Mouse (Mus musculus): ENCODE results near the gene Fam167b.

Gene Fam167b

GRCm38 (mm10) chr4:129608426-129609025 is 30.2 kb upstream of the Fam167b start:
- peak; percentile 80 for DNase-seq (ENCODE audit: low read depth, low spot score)

DNA sequence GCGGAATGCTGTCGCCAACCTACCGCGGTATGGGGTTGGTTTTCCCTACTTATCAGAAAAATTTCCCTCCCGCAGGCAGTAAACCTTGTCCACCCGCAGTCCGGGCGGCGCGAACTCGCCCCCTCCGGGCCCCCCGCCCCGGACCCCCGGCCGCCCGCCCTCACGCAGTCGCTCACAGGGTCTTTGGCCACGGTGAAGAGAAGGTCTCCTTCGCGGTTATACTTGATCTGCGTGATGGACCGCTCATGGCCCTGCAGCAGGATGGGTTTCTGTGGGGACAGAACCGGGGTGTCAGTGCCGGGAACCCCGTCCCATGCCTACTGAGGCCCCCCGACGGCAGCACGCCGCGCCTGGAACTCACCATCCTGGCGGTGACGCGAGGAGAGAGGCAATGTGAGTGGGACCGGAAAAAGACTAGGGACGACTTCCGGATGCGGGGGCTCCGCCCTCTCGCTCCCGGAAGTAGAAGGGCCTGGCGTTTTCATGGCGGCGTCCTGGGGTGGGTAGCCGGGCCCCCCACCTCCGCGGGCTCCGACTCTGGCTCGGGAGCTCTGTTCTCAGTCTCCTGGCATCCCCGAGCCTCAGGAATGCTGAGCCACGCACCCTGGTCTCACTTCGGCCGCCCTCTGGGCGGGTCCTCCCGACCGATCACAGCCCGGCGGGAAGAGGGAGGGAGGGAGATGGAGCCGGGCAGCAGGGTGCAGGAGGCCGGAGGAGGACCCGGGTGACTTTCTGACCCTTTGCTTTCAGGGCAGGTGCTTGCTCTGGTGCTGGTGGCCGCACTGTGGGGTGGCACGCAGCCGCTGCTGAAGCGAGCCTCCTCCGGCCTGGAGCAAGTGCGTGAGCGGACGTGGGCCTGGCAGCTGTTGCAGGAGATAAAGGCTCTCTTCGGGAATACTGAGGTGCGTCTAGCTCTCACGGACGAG is 22.1 kb upstream of the Fam167b start, which contains the start of the genes Eif3i and Tmem234:
TSS of gene Eif3i (minus strand) at position 416 of the 926 bp plus-strand sequence.
TSS of gene Tmem234 (plus strand) at position 436 of the 926 bp plus-strand sequence.
- DNase-seq (ENCODE audit: low read depth, low spot score): peak; percentile 64

GRCm38 (mm10) chr4:129588865-129589264 is 10.5 kb upstream of the Fam167b start:
- no peak for DNase-seq (ENCODE audit: low read depth, low spot score)

GRCm38 (mm10) chr4:129586943-129587342 is 8.6 kb upstream of the Fam167b start:
- no peak for DNase-seq (ENCODE audit: low read depth, low spot score)

DNA sequence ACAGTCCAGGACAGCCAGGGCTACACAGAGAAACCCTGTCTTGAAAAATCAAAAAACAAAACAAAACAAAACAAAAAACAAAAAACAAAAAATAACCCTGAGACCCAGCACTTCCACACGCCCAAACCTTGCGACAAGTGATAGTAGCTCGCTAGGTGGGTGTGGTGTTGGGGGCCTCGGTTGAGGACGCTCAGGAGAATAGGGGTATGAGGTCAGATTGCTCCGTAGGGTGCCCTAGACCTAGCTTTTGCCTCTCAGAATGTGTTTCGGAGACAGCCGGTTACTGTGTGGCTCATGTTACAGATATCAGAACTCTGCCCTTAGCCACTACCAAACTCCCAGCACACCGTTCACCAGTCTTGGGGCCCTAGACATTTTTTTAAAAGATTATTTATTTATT is 7.4 kb upstream of the Fam167b start:
- no peak for DNase-seq (ENCODE audit: low read depth, low spot score)

DNA sequence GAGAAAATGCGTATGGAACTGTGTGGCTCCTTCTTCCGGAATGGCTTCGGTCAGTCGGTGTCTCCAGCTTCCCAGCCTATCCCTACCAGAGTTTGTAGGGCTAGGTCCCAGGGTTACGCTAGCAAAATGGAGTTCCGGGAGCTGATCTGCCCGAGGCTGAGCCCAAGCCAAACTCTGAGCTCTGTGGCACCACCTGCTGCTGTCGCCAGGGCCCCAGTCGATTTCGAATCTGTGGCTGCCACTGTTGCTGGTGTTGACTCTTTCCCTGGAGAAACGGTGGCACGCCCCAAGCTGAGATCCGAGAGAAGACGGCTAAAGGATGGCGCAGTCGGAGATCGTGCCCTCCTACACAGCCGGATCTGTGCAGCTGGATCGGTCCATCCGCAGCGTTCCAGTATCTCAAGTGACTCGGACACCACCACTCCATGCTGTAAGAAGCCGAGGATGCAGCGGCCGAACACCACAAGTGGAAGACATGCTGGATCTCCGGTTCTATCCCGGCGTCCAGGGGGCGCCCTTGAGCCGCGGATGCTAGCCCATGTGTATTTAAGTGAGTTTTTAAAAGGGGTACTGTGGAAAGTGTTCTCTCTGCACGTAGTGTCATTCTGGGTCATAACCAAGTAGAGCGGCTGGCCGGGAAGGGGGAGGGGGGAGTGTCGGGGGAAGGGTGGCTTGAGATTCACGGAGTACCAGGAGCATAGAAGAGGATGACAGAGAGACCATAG is 6.7 kb upstream of the Fam167b start:
- peak; percentile 66 for DNase-seq (ENCODE audit: low read depth, low spot score)

DNA sequence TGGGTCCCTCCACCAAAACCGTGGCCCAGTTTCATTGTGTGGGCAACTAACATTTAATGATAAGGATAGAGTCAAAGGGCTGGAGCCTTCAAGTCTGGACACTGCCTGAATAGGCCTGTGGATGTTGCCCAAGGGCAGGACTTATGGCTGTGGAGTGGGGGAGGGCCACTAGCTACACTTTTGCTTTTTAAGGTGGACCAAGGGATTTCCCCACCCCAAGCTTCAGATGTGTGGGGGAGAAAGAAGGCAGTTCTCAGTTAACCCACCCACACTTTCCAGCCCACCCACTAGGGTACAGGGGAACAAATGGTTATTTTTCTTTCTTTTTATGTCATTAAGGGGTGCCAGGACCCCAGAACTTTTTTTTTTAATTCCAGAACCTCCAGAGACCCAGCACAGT is 6.0 kb upstream of the Fam167b start:
- DNase-seq (ENCODE audit: low read depth, low spot score): no peak

- no peak for DNase-seq (ENCODE audit: low read depth, low spot score)
These were observed 3.9 kb upstream of the Fam167b start for GRCm38 (mm10) chr4:129582251-129582650.

GRCm38 (mm10) chr4:129580347-129580746 is 2.0 kb upstream of the Fam167b start:
- DNase-seq (ENCODE audit: low read depth, low spot score): no peak

DNA sequence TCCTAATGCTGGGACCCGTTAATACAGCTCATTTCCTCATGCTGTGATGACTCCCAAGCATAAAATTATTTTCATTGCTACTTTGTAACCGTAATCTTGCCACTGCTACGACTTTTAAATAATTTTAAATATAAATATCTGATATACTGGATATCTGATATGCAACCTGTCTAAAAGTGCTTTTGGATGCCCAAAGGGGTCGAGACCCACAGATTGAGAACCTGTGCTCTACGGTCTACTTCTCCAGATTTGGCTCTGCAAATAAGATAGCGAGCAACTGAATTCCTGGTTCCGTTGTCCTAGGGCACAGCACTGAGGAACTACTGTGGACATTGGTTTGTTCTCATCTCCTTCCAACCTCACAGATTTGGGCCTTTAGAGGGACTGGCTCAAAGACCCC is 661 bp downstream of the Fam167b start:
- DNase-seq (ENCODE audit: low read depth, low spot score): no peak

- DNase-seq (ENCODE audit: low read depth, low spot score): no peak
These were observed 1.4 kb downstream of the Fam167b start for GRCm38 (mm10) chr4:129576863-129577491.

GRCm38 (mm10) chr4:129575171-129575844 is 3.0 kb downstream of the Fam167b start:
- DNase-seq (ENCODE audit: low read depth, low spot score): no peak

DNA sequence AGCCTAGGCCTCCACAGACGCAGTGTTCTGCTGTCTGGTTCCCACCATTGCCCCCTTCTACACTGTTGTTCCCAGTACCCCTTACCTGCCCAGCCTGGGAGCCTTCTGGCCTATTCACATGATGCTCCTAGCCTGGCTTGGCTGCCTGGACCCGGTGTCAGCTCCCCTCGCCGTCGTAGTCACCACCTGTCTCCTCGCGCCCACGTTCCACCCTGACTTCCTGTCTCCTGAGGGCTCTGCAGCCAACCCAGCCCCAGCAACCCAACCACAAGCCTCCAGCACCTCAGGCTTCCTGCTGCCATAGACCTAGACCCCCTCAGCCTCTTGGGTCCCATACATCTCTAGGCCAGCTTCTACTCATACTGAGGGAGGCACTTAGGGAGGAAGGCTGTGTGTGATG is 4.9 kb downstream of the Fam167b start, which contains the start of gene Lck:
TSS of gene Lck (minus strand) at position 212 of the 400 bp plus-strand sequence.
- DNase-seq (ENCODE audit: low read depth, low spot score): no peak

- no peak for DNase-seq (ENCODE audit: low read depth, low spot score)
These were observed 5.3 kb downstream of the Fam167b start for GRCm38 (mm10) chr4:129573093-129573370.

GRCm38 (mm10) chr4:129572236-129573092 is 5.9 kb downstream of the Fam167b start:
- no peak for DNase-seq (ENCODE audit: low read depth, low spot score)

DNA sequence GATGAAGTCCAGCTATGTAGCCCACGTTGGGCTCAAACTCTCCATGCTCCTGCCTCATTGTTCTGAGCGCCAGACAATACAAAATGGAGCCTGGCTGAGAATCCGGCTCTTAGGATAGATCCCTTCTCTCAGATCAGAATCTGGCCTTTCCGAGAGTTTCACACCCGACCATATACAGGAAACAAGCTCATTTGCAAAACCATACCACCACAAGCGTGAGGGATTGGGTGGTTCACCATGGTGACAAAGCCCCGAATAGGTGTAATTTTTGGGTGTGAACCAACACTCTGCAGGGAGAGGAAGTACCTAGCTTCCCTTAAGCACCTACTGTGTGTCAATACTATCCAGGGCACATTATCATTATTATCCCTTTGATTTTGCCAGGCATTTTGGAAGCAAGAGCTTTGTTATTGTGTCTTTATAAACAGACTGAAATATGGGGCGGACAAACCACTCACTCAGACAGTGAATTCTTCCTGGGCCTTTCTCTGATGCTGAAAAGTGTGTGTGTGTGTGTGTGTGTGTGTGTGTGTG is 6.7 kb downstream of the Fam167b start:
- no peak for DNase-seq (ENCODE audit: low read depth, low spot score)

GRCm38 (mm10) chr4:129570028-129570427 is 8.3 kb downstream of the Fam167b start:
- no peak for DNase-seq (ENCODE audit: low read depth, low spot score)

DNA sequence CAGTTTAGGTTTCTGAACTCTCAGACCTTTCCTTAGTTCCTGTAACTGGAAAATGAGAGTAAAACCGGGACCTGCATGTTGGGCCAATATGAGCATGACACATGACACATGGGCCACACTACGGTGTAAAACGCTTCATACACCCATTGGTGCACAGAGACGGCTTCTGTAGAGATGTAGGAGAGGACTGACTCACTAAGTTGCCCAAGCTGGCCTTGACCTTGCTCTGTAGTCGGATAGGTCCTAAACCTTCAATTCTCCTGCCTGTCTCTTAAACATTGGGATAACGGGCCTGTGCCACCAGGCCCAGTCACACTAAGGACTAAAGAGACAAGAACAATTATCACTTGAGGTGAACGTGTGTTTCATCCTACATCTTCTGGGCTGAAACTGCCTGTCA is 10.0 kb downstream of the Fam167b start:
- no peak for DNase-seq (ENCODE audit: low read depth, low spot score)

- no peak for DNase-seq (ENCODE audit: low read depth, low spot score)
These were observed 13.2 kb downstream of the Fam167b start for GRCm38 (mm10) chr4:129565139-129565538.

DNA sequence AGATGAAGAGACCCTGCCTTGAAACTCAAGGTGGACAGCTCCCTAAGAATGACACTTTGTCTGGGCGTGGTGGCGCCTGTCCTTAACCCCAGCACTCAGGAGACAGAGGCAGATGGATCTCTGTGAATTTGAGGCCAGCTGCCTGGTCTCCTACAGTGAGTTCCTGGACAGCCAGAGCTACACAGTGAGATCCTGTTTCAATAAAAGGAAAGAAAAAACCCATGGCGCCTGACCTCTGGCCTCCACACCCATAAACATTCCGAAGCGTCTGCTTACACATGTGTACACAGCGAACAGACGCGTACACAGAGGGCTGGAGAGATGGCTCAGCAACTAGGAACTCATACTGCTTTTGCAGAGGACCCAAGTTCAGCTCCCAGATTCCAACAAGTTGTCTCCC is 14.6 kb downstream of the Fam167b start:
- DNase-seq (ENCODE audit: low read depth, low spot score): no peak
